Mouse (Mus musculus): Measurements from ENCODE around the gene Qrfp. TPM values are rescaled to one million over a fixed set of nuclear protein-coding genes. Genes with fewer than 3 reads are reported as not detected.

The Qrfp gene
- polyA plus RNA-seq (2012; fragmentation: generic; extraction: Trizol) = 1.5 TPM

- Histone ChIP-seq H3K4me3 (peak within 1 kb of the TSS; percentile 25), H3K4me2 (ENCODE audit: low read depth) (peak within 1 kb of the TSS; percentile 68), H3K36me3 (ENCODE audit: control insufficient read depth, insufficient read depth) (no peaks in the 10 kb centered on the region), H3K27me3 (ENCODE audit: control insufficient read depth, insufficient read depth, insufficient read length) (no peaks in the 10 kb centered on the region), H3ac (ENCODE audit: control insufficient read depth, insufficient read length) (no peak within 1 kb of the TSS), H3K79me2 (ENCODE audit: control insufficient read depth, insufficient read depth) (no peaks in the 10 kb centered on the region)
- TF ChIP-seq USF1 (IDR thresholded peaks at IDR 0.05; ENCODE audit: low read depth) (no peak), TCF3 (IDR thresholded peaks at IDR 0.05; ENCODE audit: insufficient read length, low read depth) (no peak), MYOG (IDR thresholded peaks at IDR 0.05; ENCODE audit: control insufficient read depth in 1 of 3, insufficient read depth in 1 of 3, insufficient read length in 2 of 3, low read depth in 2 of 3) (no peak), CEBPB (IDR thresholded peaks at IDR 0.05; ENCODE audit: insufficient read depth, poor library complexity, severe bottlenecking) (no peak), REST (IDR thresholded peaks at IDR 0.05; ENCODE audit: insufficient read depth, insufficient read length) (no peak), SRF (IDR thresholded peaks at IDR 0.05; ENCODE audit: control insufficient read depth, insufficient read length, low read depth) (no peak), MAX (IDR thresholded peaks at IDR 0.05; ENCODE audit: low read depth) (no peak)
These were observed at the start of gene Qrfp for GRCm38 (mm10) chr2:31810444-31810843. Qrfp (minus strand) TSS chr2:31810580.

- Histone ChIP-seq H3K4me3 (no peak overlapping the region), H3K79me2 (ENCODE audit: control insufficient read depth, insufficient read depth) (no peaks in the 10 kb centered on the region), H3K36me3 (ENCODE audit: control insufficient read depth, insufficient read depth) (no peaks in the 10 kb centered on the region), H3K4me2 (ENCODE audit: low read depth) (no peak overlapping the region), H3K27me3 (ENCODE audit: control insufficient read depth, insufficient read depth, insufficient read length) (peaks cover 63% of the 10 kb centered on the region), H3ac (ENCODE audit: control insufficient read depth, insufficient read length) (no peak overlapping the region)
- TF ChIP-seq TCF12 (IDR thresholded peaks at IDR 0.05; ENCODE audit: insufficient read depth, poor library complexity, severe bottlenecking) = no peak
- no peak for TF ChIP-seq TCF3 (IDR thresholded peaks at IDR 0.05; ENCODE audit: insufficient read length, low read depth)
- TF ChIP-seq E2F4 (IDR thresholded peaks at IDR 0.05; ENCODE audit: insufficient read depth) = no peak
- TF ChIP-seq POLR2A (IDR thresholded peaks at IDR 0.05; ENCODE audit: insufficient read length, low read depth) = no peak
- no peak for TF ChIP-seq CEBPB (IDR thresholded peaks at IDR 0.05; ENCODE audit: insufficient read depth, poor library complexity, severe bottlenecking)
- no peak for TF ChIP-seq MYOD1 (IDR thresholded peaks at IDR 0.05; ENCODE audit: control insufficient read depth in 1 of 3, insufficient read length in 2 of 3, low read depth in 2 of 3)
- no peak for TF ChIP-seq POLR2AphosphoS2 (IDR thresholded peaks at IDR 0.05; ENCODE audit: insufficient read length, low read depth)
- no peak for TF ChIP-seq USF1 (IDR thresholded peaks at IDR 0.05; ENCODE audit: low read depth)
- no peak for TF ChIP-seq MAX (IDR thresholded peaks at IDR 0.05; ENCODE audit: low read depth)
- TF ChIP-seq SRF (IDR thresholded peaks at IDR 0.05; ENCODE audit: control insufficient read depth, insufficient read length, low read depth) = no peak
- no peak for TF ChIP-seq MYOG (IDR thresholded peaks at IDR 0.05; ENCODE audit: control insufficient read depth in 1 of 3, insufficient read depth in 1 of 3, insufficient read length in 2 of 3, low read depth in 2 of 3)
- no peak for TF ChIP-seq REST (IDR thresholded peaks at IDR 0.05; ENCODE audit: insufficient read depth, insufficient read length)
These were observed 48.1 kb upstream of the Qrfp start for GRCm38 (mm10) chr2:31858500-31858899.

- Histone ChIP-seq H3K36me3 (ENCODE audit: control insufficient read depth, insufficient read depth) (no peaks in the 10 kb centered on the region), H3ac (ENCODE audit: control insufficient read depth, insufficient read length) (no peak overlapping the region), H3K27me3 (ENCODE audit: control insufficient read depth, insufficient read depth, insufficient read length) (peaks cover 68% of the 10 kb centered on the region), H3K4me3 (no peak overlapping the region), H3K4me2 (ENCODE audit: low read depth) (no peak overlapping the region), H3K79me2 (ENCODE audit: control insufficient read depth, insufficient read depth) (no peaks in the 10 kb centered on the region)
- no peak for TF ChIP-seq TCF12 (IDR thresholded peaks at IDR 0.05; ENCODE audit: insufficient read depth, poor library complexity, severe bottlenecking)
- no peak for TF ChIP-seq CEBPB (IDR thresholded peaks at IDR 0.05; ENCODE audit: insufficient read depth, poor library complexity, severe bottlenecking)
- no peak for TF ChIP-seq TCF3 (IDR thresholded peaks at IDR 0.05; ENCODE audit: insufficient read length, low read depth)
- TF ChIP-seq POLR2A (IDR thresholded peaks at IDR 0.05; ENCODE audit: insufficient read length, low read depth) = no peak
These were observed 46.8 kb upstream of the Qrfp start for GRCm38 (mm10) chr2:31857180-31857579.

GRCm38 (mm10) chr2:31855991-31856390, 45.6 kb upstream of the Qrfp start:
- Histone ChIP-seq H3K36me3 (ENCODE audit: control insufficient read depth, insufficient read depth) (no peaks in the 10 kb centered on the region), H3K4me3 (no peak overlapping the region), H3ac (ENCODE audit: control insufficient read depth, insufficient read length) (no peak overlapping the region), H3K27me3 (ENCODE audit: control insufficient read depth, insufficient read depth, insufficient read length) (peaks cover 60% of the 10 kb centered on the region), H3K79me2 (ENCODE audit: control insufficient read depth, insufficient read depth) (no peaks in the 10 kb centered on the region), H3K4me2 (ENCODE audit: low read depth) (no peak overlapping the region)
- no peak for TF ChIP-seq MAX (IDR thresholded peaks at IDR 0.05; ENCODE audit: low read depth)
- no peak for TF ChIP-seq POLR2AphosphoS2 (IDR thresholded peaks at IDR 0.05; ENCODE audit: insufficient read length, low read depth)
- no peak for TF ChIP-seq TCF12 (IDR thresholded peaks at IDR 0.05; ENCODE audit: insufficient read depth, poor library complexity, severe bottlenecking)
- no peak for TF ChIP-seq CEBPB (IDR thresholded peaks at IDR 0.05; ENCODE audit: insufficient read depth, poor library complexity, severe bottlenecking)
- TF ChIP-seq MYOG (IDR thresholded peaks at IDR 0.05; ENCODE audit: control insufficient read depth in 1 of 3, insufficient read depth in 1 of 3, insufficient read length in 2 of 3, low read depth in 2 of 3) = no peak
- TF ChIP-seq REST (IDR thresholded peaks at IDR 0.05; ENCODE audit: insufficient read depth, insufficient read length) = no peak
- TF ChIP-seq SRF (IDR thresholded peaks at IDR 0.05; ENCODE audit: control insufficient read depth, insufficient read length, low read depth) = no peak
- no peak for TF ChIP-seq TCF3 (IDR thresholded peaks at IDR 0.05; ENCODE audit: insufficient read length, low read depth)
- TF ChIP-seq POLR2A (IDR thresholded peaks at IDR 0.05; ENCODE audit: insufficient read length, low read depth) = no peak
- TF ChIP-seq MYOD1 (IDR thresholded peaks at IDR 0.05; ENCODE audit: control insufficient read depth in 1 of 3, insufficient read length in 2 of 3, low read depth in 2 of 3) = no peak
- TF ChIP-seq USF1 (IDR thresholded peaks at IDR 0.05; ENCODE audit: low read depth) = no peak
- TF ChIP-seq E2F4 (IDR thresholded peaks at IDR 0.05; ENCODE audit: insufficient read depth) = no peak

- no peak for TF ChIP-seq REST (IDR thresholded peaks at IDR 0.05; ENCODE audit: insufficient read depth, insufficient read length)
- TF ChIP-seq POLR2AphosphoS2 (IDR thresholded peaks at IDR 0.05; ENCODE audit: insufficient read length, low read depth) = no peak
- TF ChIP-seq TCF3 (IDR thresholded peaks at IDR 0.05; ENCODE audit: insufficient read length, low read depth) = no peak
- peaks cover 45% of the 10 kb centered on the region for H3K27me3 ChIP-seq (ENCODE audit: control insufficient read depth, insufficient read depth, insufficient read length)
These were observed 39.8 kb upstream of the Qrfp start for GRCm38 (mm10) chr2:31850141-31850540.

More at GRCm38 (mm10) chr2:31850141-31850540, 39.8 kb upstream of the Qrfp start:
- Histone ChIP-seq H3K4me3 (no peak overlapping the region), H3ac (ENCODE audit: control insufficient read depth, insufficient read length) (no peak overlapping the region), H3K36me3 (ENCODE audit: control insufficient read depth, insufficient read depth) (no peaks in the 10 kb centered on the region), H3K4me2 (ENCODE audit: low read depth) (no peak overlapping the region), H3K79me2 (ENCODE audit: control insufficient read depth, insufficient read depth) (no peaks in the 10 kb centered on the region)

Measured in myocyte (in vitro differentiated cells).